Mouse (Mus musculus): ENCODE results near the gene Znrf3. TPM values are rescaled to one million over a fixed set of nuclear protein-coding genes. Genes with fewer than 3 reads are reported as not detected.

The Znrf3 gene
- polyA plus RNA-seq, 1 experiment from 2014 or later = 11.7 TPM

GRCm38 (mm10) chr11:5343748-5344147 is 100.9 kb downstream of the Znrf3 start:
- Histone ChIP-seq H3K4me2 (ENCODE audit: low read depth, low read length) (no peak overlapping the region), H3K27ac (replicated peaks; ENCODE audit: low read depth, low read length) (no peak overlapping the region), H3K4me1 (ENCODE audit: control insufficient read depth, insufficient read depth, low read length) (no peaks in the 10 kb centered on the region), H3K27me3 (ENCODE audit: control insufficient read depth, insufficient read depth, low read length) (no peaks in the 10 kb centered on the region), H3K36me3 (replicated peaks; ENCODE audit: control insufficient read depth, insufficient read depth, low read depth, low read length) (no peaks in the 10 kb centered on the region), H3K9me3 (replicated peaks; ENCODE audit: control insufficient read depth, low read length) (no peaks in the 10 kb centered on the region), H3K4me3 (ENCODE audit: low read depth, low read length) (no peak overlapping the region), H3K9ac (replicated peaks; ENCODE audit: low read length) (no peak overlapping the region)
- no peak for ATAC-seq (replicated peaks; ENCODE audit: insufficient number of reproducible peaks, low FRiP score, low TSS enrichment, low read depth)
- no peak for DNase-seq (ENCODE audit: low spot score)
- 94% methylated on average over 4 of the region's 4 CpGs for WGBS

- Histone ChIP-seq H3K4me1 (ENCODE audit: control insufficient read depth, insufficient read depth, low read length) (no peaks in the 10 kb centered on the region), H3K4me2 (ENCODE audit: low read depth, low read length) (no peak overlapping the region), H3K27me3 (ENCODE audit: control insufficient read depth, insufficient read depth, low read length) (no peaks in the 10 kb centered on the region), H3K36me3 (replicated peaks; ENCODE audit: control insufficient read depth, insufficient read depth, low read depth, low read length) (no peaks in the 10 kb centered on the region), H3K27ac (replicated peaks; ENCODE audit: low read depth, low read length) (no peak overlapping the region), H3K4me3 (ENCODE audit: low read depth, low read length) (no peak overlapping the region), H3K9me3 (replicated peaks; ENCODE audit: control insufficient read depth, low read length) (no peaks in the 10 kb centered on the region), H3K9ac (replicated peaks; ENCODE audit: low read length) (no peak overlapping the region)
- ATAC-seq (replicated peaks; ENCODE audit: insufficient number of reproducible peaks, low FRiP score, low TSS enrichment, low read depth) = no peak
- DNase-seq (ENCODE audit: low spot score) = no peak
- 96% methylated on average over 1 of the region's 1 CpGs for WGBS
Observed at GRCm38 (mm10) chr11:5339732-5340131, 104.9 kb downstream of the Znrf3 start.

- WGBS = 84% methylated on average over 7 of the region's 7 CpGs
- no peak overlapping the region for H3K9ac ChIP-seq (replicated peaks; ENCODE audit: low read length)
- H3K36me3 ChIP-seq (replicated peaks; ENCODE audit: control insufficient read depth, insufficient read depth, low read depth, low read length) = no peaks in the 10 kb centered on the region
- ATAC-seq (replicated peaks; ENCODE audit: insufficient number of reproducible peaks, low FRiP score, low TSS enrichment, low read depth) = no peak
- no peaks in the 10 kb centered on the region for H3K27me3 ChIP-seq (ENCODE audit: control insufficient read depth, insufficient read depth, low read length)
- no peak for DNase-seq (ENCODE audit: low spot score)
- H3K4me3 ChIP-seq (ENCODE audit: low read depth, low read length) = no peak overlapping the region
- no peaks in the 10 kb centered on the region for H3K9me3 ChIP-seq (replicated peaks; ENCODE audit: control insufficient read depth, low read length)
- no peak overlapping the region for H3K4me2 ChIP-seq (ENCODE audit: low read depth, low read length)
- H3K4me1 ChIP-seq (ENCODE audit: control insufficient read depth, insufficient read depth, low read length) = no peaks in the 10 kb centered on the region
- no peak overlapping the region for H3K27ac ChIP-seq (replicated peaks; ENCODE audit: low read depth, low read length)
Observed at GRCm38 (mm10) chr11:5336852-5337251, 107.8 kb downstream of the Znrf3 start.

- no peak for ATAC-seq (replicated peaks; ENCODE audit: insufficient number of reproducible peaks, low FRiP score, low TSS enrichment, low read depth)
- no peaks in the 10 kb centered on the region for H3K4me1 ChIP-seq (ENCODE audit: control insufficient read depth, insufficient read depth, low read length)
- no peak overlapping the region for H3K27ac ChIP-seq (replicated peaks; ENCODE audit: low read depth, low read length)
- H3K4me3 ChIP-seq (ENCODE audit: low read depth, low read length) = no peak overlapping the region
- no peak for DNase-seq (ENCODE audit: low spot score)
- no peak overlapping the region for H3K4me2 ChIP-seq (ENCODE audit: low read depth, low read length)
- no peaks in the 10 kb centered on the region for H3K9me3 ChIP-seq (replicated peaks; ENCODE audit: control insufficient read depth, low read length)
- no peak overlapping the region for H3K9ac ChIP-seq (replicated peaks; ENCODE audit: low read length)
- no peaks in the 10 kb centered on the region for H3K36me3 ChIP-seq (replicated peaks; ENCODE audit: control insufficient read depth, insufficient read depth, low read depth, low read length)
- no peaks in the 10 kb centered on the region for H3K27me3 ChIP-seq (ENCODE audit: control insufficient read depth, insufficient read depth, low read length)
Observed at GRCm38 (mm10) chr11:5336269-5336668, 108.4 kb downstream of the Znrf3 start.

GRCm38 (mm10) chr11:5330851-5331250 is 113.8 kb downstream of the Znrf3 start:
- WGBS = 94% methylated on average over 4 of the region's 4 CpGs
- no peaks in the 10 kb centered on the region for H3K27me3 ChIP-seq (ENCODE audit: control insufficient read depth, insufficient read depth, low read length)
- ATAC-seq (replicated peaks; ENCODE audit: insufficient number of reproducible peaks, low FRiP score, low TSS enrichment, low read depth) = no peak
- no peak for DNase-seq (ENCODE audit: low spot score)
- no peaks in the 10 kb centered on the region for H3K4me1 ChIP-seq (ENCODE audit: control insufficient read depth, insufficient read depth, low read length)
- H3K27ac ChIP-seq (replicated peaks; ENCODE audit: low read depth, low read length) = no peak overlapping the region
- H3K9me3 ChIP-seq (replicated peaks; ENCODE audit: control insufficient read depth, low read length) = no peaks in the 10 kb centered on the region
- H3K4me2 ChIP-seq (ENCODE audit: low read depth, low read length) = no peak overlapping the region
- no peak overlapping the region for H3K9ac ChIP-seq (replicated peaks; ENCODE audit: low read length)
- H3K4me3 ChIP-seq (ENCODE audit: low read depth, low read length) = no peak overlapping the region
- H3K36me3 ChIP-seq (replicated peaks; ENCODE audit: control insufficient read depth, insufficient read depth, low read depth, low read length) = no peaks in the 10 kb centered on the region

GRCm38 (mm10) chr11:5327693-5328092 is 117.0 kb downstream of the Znrf3 start:
- H3K36me3 ChIP-seq (replicated peaks; ENCODE audit: control insufficient read depth, insufficient read depth, low read depth, low read length) = no peaks in the 10 kb centered on the region
- no peak for DNase-seq (ENCODE audit: low spot score)
- H3K27ac ChIP-seq (replicated peaks; ENCODE audit: low read depth, low read length) = no peak overlapping the region
- ATAC-seq (replicated peaks; ENCODE audit: insufficient number of reproducible peaks, low FRiP score, low TSS enrichment, low read depth) = no peak
- no peaks in the 10 kb centered on the region for H3K9me3 ChIP-seq (replicated peaks; ENCODE audit: control insufficient read depth, low read length)
- no peaks in the 10 kb centered on the region for H3K4me1 ChIP-seq (ENCODE audit: control insufficient read depth, insufficient read depth, low read length)
- H3K4me3 ChIP-seq (ENCODE audit: low read depth, low read length) = no peak overlapping the region
- H3K9ac ChIP-seq (replicated peaks; ENCODE audit: low read length) = no peak overlapping the region
- H3K4me2 ChIP-seq (ENCODE audit: low read depth, low read length) = no peak overlapping the region
- no peaks in the 10 kb centered on the region for H3K27me3 ChIP-seq (ENCODE audit: control insufficient read depth, insufficient read depth, low read length)
- WGBS = 54% methylated on average over 1 of the region's 1 CpGs

GRCm38 (mm10) chr11:5326252-5326651 is 118.4 kb downstream of the Znrf3 start:
- Histone ChIP-seq H3K27ac (replicated peaks; ENCODE audit: low read depth, low read length) (no peak overlapping the region), H3K9ac (replicated peaks; ENCODE audit: low read length) (no peak overlapping the region), H3K36me3 (replicated peaks; ENCODE audit: control insufficient read depth, insufficient read depth, low read depth, low read length) (no peaks in the 10 kb centered on the region), H3K27me3 (ENCODE audit: control insufficient read depth, insufficient read depth, low read length) (no peaks in the 10 kb centered on the region), H3K9me3 (replicated peaks; ENCODE audit: control insufficient read depth, low read length) (no peaks in the 10 kb centered on the region), H3K4me2 (ENCODE audit: low read depth, low read length) (no peak overlapping the region), H3K4me3 (ENCODE audit: low read depth, low read length) (no peak overlapping the region), H3K4me1 (ENCODE audit: control insufficient read depth, insufficient read depth, low read length) (no peaks in the 10 kb centered on the region)
- WGBS = 88% methylated on average over 3 of the region's 3 CpGs
- DNase-seq (ENCODE audit: low spot score) (no peak), ATAC-seq (replicated peaks; ENCODE audit: insufficient number of reproducible peaks, low FRiP score, low TSS enrichment, low read depth) (no peak)

- no peak overlapping the region for H3K27ac ChIP-seq (replicated peaks; ENCODE audit: low read depth, low read length)
- H3K9me3 ChIP-seq (replicated peaks; ENCODE audit: control insufficient read depth, low read length) = no peaks in the 10 kb centered on the region
- no peak for DNase-seq (ENCODE audit: low spot score)
- H3K9ac ChIP-seq (replicated peaks; ENCODE audit: low read length) = no peak overlapping the region
- H3K36me3 ChIP-seq (replicated peaks; ENCODE audit: control insufficient read depth, insufficient read depth, low read depth, low read length) = no peaks in the 10 kb centered on the region
- WGBS = 92% methylated on average over 6 of the region's 6 CpGs
- no peak overlapping the region for H3K4me2 ChIP-seq (ENCODE audit: low read depth, low read length)
- ATAC-seq (replicated peaks; ENCODE audit: insufficient number of reproducible peaks, low FRiP score, low TSS enrichment, low read depth) = no peak
- H3K4me3 ChIP-seq (ENCODE audit: low read depth, low read length) = no peak overlapping the region
- no peaks in the 10 kb centered on the region for H3K4me1 ChIP-seq (ENCODE audit: control insufficient read depth, insufficient read depth, low read length)
- H3K27me3 ChIP-seq (ENCODE audit: control insufficient read depth, insufficient read depth, low read length) = no peaks in the 10 kb centered on the region
Observed at GRCm38 (mm10) chr11:5325217-5325616, 119.4 kb downstream of the Znrf3 start.
